Mouse (Mus musculus) embryonic fibroblast, embryonic 13.5 days (primary cell): ENCODE data around the gene Aqp11.

Source experiments
- CTCF ChIP-seq: IDR thresholded peaks from 2 replicates; pipeline ENCODE4 v1.5.1; 2011; ENCODE audit warnings: mild to moderate bottlenecking, control low read depth, low read length, moderate library complexity, borderline replicate concordance; ENCODE audit not compliant: insufficient read depth
- POLR2A ChIP-seq: IDR thresholded peaks from 2 replicates; pipeline ENCODE4 v1.6.1; 2011; ENCODE audit warnings: low read depth, mild to moderate bottlenecking, control low read depth, low read length, moderate library complexity

- TF ChIP-seq POLR2A (no peak), CTCF (no peak)
These were observed 45.4 kb upstream of the Aqp11 start for GRCm38 (mm10) chr7:97783523-97783922.
